Mouse (Mus musculus): Measurements from ENCODE around the gene Slc9a6. TPM values are rescaled to one million over a fixed set of nuclear protein-coding genes. Genes with fewer than 3 reads are reported as not detected.

Slc9a6 gene
- total and polyA plus RNA-seq, 2 experiments from 2014 or later, result 59.2 to 78.7 TPM

DNA sequence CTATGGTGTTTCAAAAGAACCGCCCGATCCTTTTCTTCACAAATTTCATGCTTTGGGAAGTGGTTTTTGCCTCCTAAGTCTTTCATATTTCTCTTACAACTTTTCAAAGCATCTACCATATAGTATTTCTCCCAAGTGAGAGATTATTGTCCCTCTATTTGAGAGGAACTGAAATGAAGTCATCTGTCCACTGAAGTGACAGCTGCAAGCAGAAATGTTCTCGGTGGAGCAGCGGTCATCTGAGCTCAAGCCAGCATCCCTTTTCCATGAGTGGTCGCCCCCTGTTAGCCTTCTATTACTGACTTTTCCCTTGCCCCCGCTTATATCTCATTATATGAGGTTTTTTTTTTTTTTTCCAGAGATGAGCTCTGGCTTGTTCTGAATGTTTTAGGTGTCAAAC lies 69.5 kb downstream of the Slc9a6 start:
- 66% methylated on average over 6 of the region's 6 CpGs for WGBS
- Histone ChIP-seq H3K27me3 (ENCODE audit: insufficient read depth, low read length) (no peaks in the 10 kb centered on the region), H3K4me3 (ENCODE audit: low read length) (no peak overlapping the region), H3K9me3 (ENCODE audit: low read length) (no peaks in the 10 kb centered on the region), H3K9ac (replicated peaks; ENCODE audit: low read length) (no peak overlapping the region), H3K4me2 (ENCODE audit: low read depth, low read length) (no peak overlapping the region), H3K36me3 (ENCODE audit: insufficient read depth, low read length) (no peaks in the 10 kb centered on the region), H3K27ac (no peak overlapping the region), H3K4me1 (ENCODE audit: insufficient read depth, low read length) (no peaks in the 10 kb centered on the region)
- TF ChIP-seq CTCF (IDR thresholded peaks at IDR 0.05; ENCODE audit: low read depth), result no peak
- DNase-seq (ENCODE audit: low spot score) (no peak), ATAC-seq (no peak)

DNA sequence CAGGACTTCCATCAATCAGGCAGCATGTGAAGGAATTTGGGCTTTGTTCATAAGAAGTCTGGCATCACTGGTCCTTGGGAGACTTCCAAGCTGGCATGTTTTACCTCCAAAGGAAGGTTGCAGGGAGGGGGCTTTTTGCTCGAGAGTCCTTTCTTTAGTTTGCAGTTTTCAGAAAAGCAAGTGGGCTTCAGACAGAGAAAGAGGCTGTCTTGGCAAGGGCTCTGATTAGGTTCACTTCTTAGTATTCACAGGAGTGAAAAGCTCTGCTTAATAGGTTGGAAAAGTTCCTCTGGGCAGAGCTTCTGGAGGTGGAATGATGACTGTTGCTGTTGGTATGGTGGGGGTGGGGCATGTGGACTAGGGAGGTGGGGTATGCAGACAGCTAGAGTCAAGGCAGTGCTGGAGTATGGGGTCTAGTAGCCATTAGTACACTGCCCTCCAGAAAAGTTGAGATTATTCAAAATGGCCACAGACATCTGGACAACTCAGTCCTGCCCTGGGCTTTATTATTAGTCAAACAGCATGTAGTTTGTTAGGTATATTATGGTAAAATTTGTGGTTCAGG lies 72.7 kb downstream of the Slc9a6 start:
- ATAC-seq (peak; percentile 43; the same call in 1 of the 2 replicates), DNase-seq (ENCODE audit: low spot score) (peak; percentile 30)
- Histone ChIP-seq H3K9ac (replicated peaks; ENCODE audit: low read length) (no peak overlapping the region), H3K27me3 (ENCODE audit: insufficient read depth, low read length) (no peaks in the 10 kb centered on the region), H3K4me3 (ENCODE audit: low read length) (no peak overlapping the region), H3K9me3 (ENCODE audit: low read length) (no peaks in the 10 kb centered on the region), H3K4me2 (ENCODE audit: low read depth, low read length) (no peak overlapping the region), H3K4me1 (ENCODE audit: insufficient read depth, low read length) (no peaks in the 10 kb centered on the region), H3K27ac (no peak overlapping the region), H3K36me3 (ENCODE audit: insufficient read depth, low read length) (no peaks in the 10 kb centered on the region)
- WGBS, result 43% methylated on average over 1 of the region's 1 CpGs
- TF ChIP-seq CTCF (IDR thresholded peaks at IDR 0.05; ENCODE audit: low read depth), result no peak

DNA sequence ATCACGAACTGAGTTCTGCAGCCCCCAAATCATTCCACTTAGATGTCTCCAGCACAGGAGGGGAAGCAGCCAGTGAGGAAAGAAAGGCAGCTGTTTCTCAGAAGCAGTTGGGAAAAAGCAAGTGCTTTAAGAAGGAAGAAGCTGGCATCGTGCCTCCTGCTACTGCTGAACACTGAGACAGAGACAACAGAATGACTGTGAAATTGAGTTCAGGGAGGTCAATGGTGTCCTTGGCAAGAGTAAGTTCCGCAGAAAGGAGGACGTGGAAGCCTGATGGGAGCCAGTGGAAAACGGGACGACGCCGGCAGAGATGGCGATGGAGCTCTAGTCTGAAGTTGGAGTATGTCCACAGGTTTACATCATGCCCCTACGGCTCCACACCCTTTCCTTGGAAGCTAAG lies 74.0 kb downstream of the Slc9a6 start:
- no peak for TF ChIP-seq CTCF (IDR thresholded peaks at IDR 0.05; ENCODE audit: low read depth)
- H3K9ac ChIP-seq (replicated peaks; ENCODE audit: low read length), result no peak overlapping the region
- no peak for ATAC-seq

DNA sequence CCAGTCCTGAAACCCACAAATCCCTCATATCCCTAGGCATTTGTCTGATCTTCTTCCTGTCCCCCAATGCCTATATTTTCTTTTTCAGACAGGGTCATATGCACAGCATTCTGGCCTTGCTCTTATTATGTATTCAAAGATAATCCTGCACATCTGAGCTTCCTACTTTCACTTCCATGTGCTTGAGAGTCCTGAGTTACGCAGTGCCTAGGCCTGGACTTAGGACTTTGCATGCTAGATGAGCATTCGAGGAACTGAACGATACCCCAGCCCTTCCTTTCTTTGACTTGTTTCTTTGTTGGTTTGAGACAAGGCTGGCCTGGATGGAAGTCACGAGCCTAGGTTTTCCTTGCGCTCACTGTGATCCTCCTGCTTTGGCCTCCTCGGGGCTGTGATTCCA lies 83.0 kb downstream of the Slc9a6 start:
- ATAC-seq, result no peak
- H3K27me3 ChIP-seq (ENCODE audit: insufficient read depth, low read length), result no peaks in the 10 kb centered on the region
- 87% methylated on average over 6 of the region's 6 CpGs for WGBS
- no peak overlapping the region for H3K9ac ChIP-seq (replicated peaks; ENCODE audit: low read length)
- no peaks in the 10 kb centered on the region for H3K9me3 ChIP-seq (ENCODE audit: low read length)
- no peak for TF ChIP-seq CTCF (IDR thresholded peaks at IDR 0.05; ENCODE audit: low read depth)
- H3K27ac ChIP-seq, result no peak overlapping the region
- no peak overlapping the region for H3K4me2 ChIP-seq (ENCODE audit: low read depth, low read length)
- H3K4me1 ChIP-seq (ENCODE audit: insufficient read depth, low read length), result no peaks in the 10 kb centered on the region
- no peaks in the 10 kb centered on the region for H3K36me3 ChIP-seq (ENCODE audit: insufficient read depth, low read length)
- DNase-seq (ENCODE audit: low spot score), result no peak
- H3K4me3 ChIP-seq (ENCODE audit: low read length), result no peak overlapping the region

More for the DNA sequence above, 74.0 kb downstream of the Slc9a6 start:
- H3K27ac ChIP-seq, result no peak overlapping the region
- H3K4me2 ChIP-seq (ENCODE audit: low read depth, low read length), result no peak overlapping the region
- DNase-seq (ENCODE audit: low spot score), result peak; percentile 28
- no peaks in the 10 kb centered on the region for H3K4me1 ChIP-seq (ENCODE audit: insufficient read depth, low read length)
- H3K36me3 ChIP-seq (ENCODE audit: insufficient read depth, low read length), result no peaks in the 10 kb centered on the region
- H3K4me3 ChIP-seq (ENCODE audit: low read length), result no peak overlapping the region
- 59% methylated on average over 10 of the region's 10 CpGs for WGBS
- no peaks in the 10 kb centered on the region for H3K27me3 ChIP-seq (ENCODE audit: insufficient read depth, low read length)
- H3K9me3 ChIP-seq (ENCODE audit: low read length), result no peaks in the 10 kb centered on the region

DNA sequence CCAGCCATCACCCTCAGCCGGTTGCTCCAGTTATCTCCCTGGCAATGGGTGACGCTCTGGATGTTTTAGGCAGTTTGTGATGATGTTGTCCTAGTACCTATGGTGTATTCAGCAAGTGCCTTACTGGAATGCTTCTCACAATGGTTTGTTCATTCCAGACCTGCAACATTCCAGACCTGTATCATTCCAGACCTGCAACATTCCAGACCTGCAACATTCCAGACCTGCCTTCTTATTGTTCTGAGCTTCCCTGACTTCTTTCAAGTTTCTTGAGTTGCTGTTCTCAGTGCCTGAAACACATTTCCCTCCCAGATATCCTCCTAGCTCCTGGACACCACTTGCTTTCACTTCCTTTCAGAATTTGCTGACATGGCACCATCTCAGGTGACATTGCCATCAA lies 85.0 kb downstream of the Slc9a6 start:
- Histone ChIP-seq H3K4me2 (ENCODE audit: low read depth, low read length) (no peak overlapping the region), H3K27ac (no peak overlapping the region), H3K9me3 (ENCODE audit: low read length) (no peaks in the 10 kb centered on the region), H3K36me3 (ENCODE audit: insufficient read depth, low read length) (no peaks in the 10 kb centered on the region), H3K4me1 (ENCODE audit: insufficient read depth, low read length) (no peaks in the 10 kb centered on the region), H3K9ac (replicated peaks; ENCODE audit: low read length) (no peak overlapping the region), H3K4me3 (ENCODE audit: low read length) (no peak overlapping the region), H3K27me3 (ENCODE audit: insufficient read depth, low read length) (no peaks in the 10 kb centered on the region)
- ATAC-seq, result no peak
- no peak for DNase-seq (ENCODE audit: low spot score)
- no peak for TF ChIP-seq CTCF (IDR thresholded peaks at IDR 0.05; ENCODE audit: low read depth)
- WGBS, result 88% methylated on average over 2 of the region's 2 CpGs

DNA sequence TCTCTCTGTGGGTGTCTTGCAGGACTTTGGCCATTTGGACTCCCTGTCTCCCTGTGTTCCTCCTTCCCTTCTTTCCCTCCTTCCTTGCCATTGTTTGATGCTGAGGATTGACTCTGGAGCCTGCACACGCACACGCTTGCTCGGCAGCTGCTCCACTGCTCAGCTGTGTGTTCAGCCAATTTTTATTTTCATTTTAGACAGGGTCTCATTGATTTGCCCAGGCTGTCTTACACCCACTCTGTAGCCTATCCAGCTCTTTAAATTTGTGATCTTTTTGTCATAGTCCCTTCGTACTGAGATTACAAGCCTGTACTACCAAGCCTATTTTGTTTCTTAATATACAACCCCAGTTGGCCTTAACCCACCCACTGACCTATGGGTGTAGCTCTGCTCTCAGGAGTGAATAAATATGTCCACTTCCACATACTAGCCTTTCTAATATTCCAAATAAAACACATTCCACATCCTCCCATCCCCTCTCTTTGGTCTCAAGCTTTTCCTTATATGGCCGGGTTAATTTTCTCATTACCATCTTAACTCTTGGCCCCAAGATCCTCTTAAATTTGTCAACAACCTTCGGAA lies 87.7 kb downstream of the Slc9a6 start:
- Histone ChIP-seq H3K27ac (no peak overlapping the region), H3K27me3 (ENCODE audit: insufficient read depth, low read length) (no peaks in the 10 kb centered on the region), H3K9me3 (ENCODE audit: low read length) (no peaks in the 10 kb centered on the region), H3K9ac (replicated peaks; ENCODE audit: low read length) (no peak overlapping the region), H3K4me2 (ENCODE audit: low read depth, low read length) (no peak overlapping the region), H3K4me1 (ENCODE audit: insufficient read depth, low read length) (no peaks in the 10 kb centered on the region), H3K36me3 (ENCODE audit: insufficient read depth, low read length) (no peaks in the 10 kb centered on the region), H3K4me3 (ENCODE audit: low read length) (no peak overlapping the region)
- ATAC-seq, result no peak
- no peak for TF ChIP-seq CTCF (IDR thresholded peaks at IDR 0.05; ENCODE audit: low read depth)
- WGBS, result 88% methylated on average over 6 of the region's 6 CpGs
- no peak for DNase-seq (ENCODE audit: low spot score)

DNA sequence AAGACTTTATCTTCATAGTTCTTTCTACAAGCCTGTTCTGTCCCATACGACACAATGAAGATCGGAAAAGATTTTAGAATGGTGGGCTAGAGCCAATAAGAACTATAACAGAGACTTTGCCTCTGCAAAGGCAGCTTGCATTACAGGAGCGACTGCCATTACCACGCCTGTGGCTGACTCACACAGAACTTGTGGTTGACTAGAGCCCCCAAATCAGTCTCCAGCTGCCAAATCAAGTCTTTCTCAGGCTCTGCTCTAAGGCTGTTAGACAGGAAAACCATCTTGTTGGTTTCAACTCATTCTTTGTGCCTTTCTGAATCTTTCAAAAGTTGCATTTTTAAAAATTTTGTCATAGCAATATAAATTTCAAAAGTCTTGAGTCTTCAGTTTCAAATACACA lies 88.3 kb downstream of the Slc9a6 start:
- TF ChIP-seq CTCF (IDR thresholded peaks at IDR 0.05; ENCODE audit: low read depth), result no peak
- WGBS, result 91% methylated on average over 4 of the region's 4 CpGs

More for the DNA sequence above, 88.3 kb downstream of the Slc9a6 start:
- Histone ChIP-seq H3K4me1 (ENCODE audit: insufficient read depth, low read length) (no peaks in the 10 kb centered on the region), H3K4me2 (ENCODE audit: low read depth, low read length) (no peak overlapping the region), H3K36me3 (ENCODE audit: insufficient read depth, low read length) (no peaks in the 10 kb centered on the region), H3K27ac (no peak overlapping the region), H3K9ac (replicated peaks; ENCODE audit: low read length) (no peak overlapping the region), H3K27me3 (ENCODE audit: insufficient read depth, low read length) (no peaks in the 10 kb centered on the region), H3K9me3 (ENCODE audit: low read length) (no peaks in the 10 kb centered on the region), H3K4me3 (ENCODE audit: low read length) (no peak overlapping the region)
- no peak for ATAC-seq
- no peak for DNase-seq (ENCODE audit: low spot score)

Data from hindbrain, postnatal 0 days (tissue).